Mouse (Mus musculus) heart, adult 10 weeks (tissue): ENCODE data around the gene Mlh1. TPM values are rescaled to one million over a fixed set of nuclear protein-coding genes. Genes with fewer than 3 reads are reported as not detected.

Experiments
- polyA plus RNA-seq: library from polyadenylated mRNA; stranded (reverse); fragments of 350-450 nt; fragmentation: Illumina TruSeq; extraction: RNeasy Lipid Tissue Mini Kit (QIAGEN cat#74804); gene quantifications from one replicate; pipeline ENCODE4 v1.2.3, GENCODE M21; 2014; ENCODE audit warnings: low read depth, low replicate concordance

Gene Mlh1
- polyA plus RNA-seq: 11.3 TPM

GRCm38 (mm10) chr9:111271434-111272160, at the start of gene Mlh1, which contains the start of gene Epm2aip1:
Gene Mlh1, minus strand, starts transcription at chr9:111271791.
Gene Epm2aip1, plus strand, starts transcription at chr9:111271929.

GRCm38 (mm10) chr9:111311031-111311842, 39.6 kb upstream of the Mlh1 start, which contains the start of gene Trank1:
Gene Trank1, plus strand, starts transcription at chr9:111311739.

Other genes starting within 250 kb of the Mlh1 start
- gene Ccrl2, start 214.3 kb downstream of the Mlh1 start, polyA plus RNA-seq: 16.8 TPM
- gene Lrrfip2, start 154.2 kb downstream of the Mlh1 start, polyA plus RNA-seq: 114 TPM
- gene Epm2aip1, start 138 bp upstream of the Mlh1 start, polyA plus RNA-seq: 22.1 TPM
- not detected for gene Trank1, start 39.9 kb upstream of the Mlh1 start, polyA plus RNA-seq
- 0.24 TPM for gene Dclk3, start 167.3 kb upstream of the Mlh1 start, polyA plus RNA-seq